Mouse (Mus musculus) gastrocnemius, postnatal 14 days (tissue): ENCODE data around the gene Kctd6. TPM values are rescaled to one million over a fixed set of nuclear protein-coding genes. Genes with fewer than 3 reads are reported as not detected.

Experiments used
- DNase-seq: peaks from one replicate; pipeline ENCODE4 v3.0.0; 2021; ENCODE audit warnings: mixed read lengths
- intact Hi-C: fragments of 180-260 bp; cut with DNase I; formaldehyde crosslinking; loops from one replicate; pipeline ENCODE4 v1.15.1; 2025; ENCODE audit warnings: low total_unique reads
- total RNA-seq, 2 experiments: library from RNA; stranded (reverse); gene quantifications; 2 replicates each; pipeline ENCODE4 v1.2.3; 2021

The Kctd6 gene
- total RNA-seq, 2 experiments from 2014 or later = 6.6 to 7.4 TPM

DNA sequence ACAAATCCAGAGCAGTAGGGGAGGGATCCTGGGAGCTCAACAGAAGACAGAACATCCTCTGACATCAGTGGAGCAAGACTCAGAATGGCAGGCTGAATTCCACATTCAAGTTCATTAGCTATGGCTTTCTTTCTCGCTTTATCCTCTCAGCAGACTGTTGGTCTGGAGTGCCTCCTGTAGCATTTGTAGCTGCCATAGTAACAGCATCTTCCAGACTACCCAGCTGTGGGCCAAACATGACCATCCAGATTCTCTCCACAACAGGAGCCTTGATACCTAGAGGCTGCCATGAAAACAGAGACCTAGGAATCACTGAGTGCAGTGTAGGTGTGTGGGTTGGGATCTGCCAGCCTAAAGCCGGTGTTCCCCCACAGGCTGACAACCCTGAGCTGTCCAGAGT lies 4.0 kb upstream of the Kctd6 start:
- intact Hi-C loops = no loop called here
- DNase-seq = no peak

DNA sequence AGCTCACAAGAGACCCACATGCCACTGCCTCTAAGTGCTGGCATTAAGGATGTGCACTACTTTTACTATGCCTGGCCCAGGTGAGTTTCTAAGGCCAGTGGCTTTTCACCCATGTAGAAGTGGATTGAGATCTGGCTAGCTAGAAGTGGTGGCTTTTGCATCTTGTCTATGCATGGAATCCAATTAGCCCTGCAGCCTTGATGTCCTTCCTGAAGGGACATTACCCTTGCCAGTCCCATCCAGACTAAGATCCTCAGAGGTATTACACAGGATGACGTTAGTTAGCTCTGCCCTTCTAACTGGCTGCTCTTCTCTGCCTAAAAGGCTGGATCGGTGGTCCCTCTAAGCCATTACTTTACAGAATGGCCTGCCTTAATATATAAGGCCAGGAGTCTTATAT lies 944 bp upstream of the Kctd6 start:
- intact Hi-C loops = no loop called here
- DNase-seq = no peak

DNA sequence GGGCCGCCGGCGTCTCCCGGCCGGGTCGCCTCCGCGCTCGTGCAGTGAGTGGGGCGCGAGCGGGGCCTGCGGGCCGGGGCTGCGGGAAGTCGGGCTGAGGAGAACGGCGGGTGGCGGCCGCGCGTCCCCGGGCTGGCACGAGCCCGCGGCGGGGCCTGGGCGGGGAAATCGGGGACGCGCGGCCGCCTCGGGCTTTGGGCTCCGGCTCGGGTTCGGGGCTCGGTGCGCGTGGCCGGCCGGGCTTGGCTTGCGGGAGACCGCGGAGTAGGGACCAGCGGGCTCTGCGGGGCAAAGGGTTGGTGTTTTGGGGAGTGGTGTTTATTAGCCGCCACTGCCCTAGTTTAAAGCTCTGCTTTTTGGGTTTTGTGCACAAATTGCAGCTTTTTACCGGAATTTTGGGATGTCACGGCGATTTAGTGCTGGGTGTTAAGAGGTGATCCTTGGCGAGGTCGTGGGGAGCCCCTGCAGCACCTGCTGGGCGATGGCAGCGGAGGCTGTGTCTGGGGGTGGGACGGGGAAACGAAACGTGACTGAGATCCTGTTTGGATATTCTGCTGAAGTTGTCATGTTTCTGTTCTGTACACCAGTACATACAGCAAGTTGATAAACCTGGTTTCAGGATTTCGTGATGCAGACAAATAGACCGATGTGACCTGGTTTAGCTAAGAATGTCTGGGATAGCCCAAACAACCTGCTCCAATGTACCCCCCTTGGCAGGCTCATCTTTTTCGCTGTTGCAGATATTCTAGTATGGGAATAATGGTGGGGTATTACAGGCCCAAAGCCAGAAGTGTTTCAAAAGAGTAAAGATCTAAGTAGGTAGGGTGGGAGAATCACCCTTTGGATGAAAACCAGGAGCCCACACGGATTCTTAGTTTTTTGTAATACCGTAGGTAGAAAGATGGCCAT lies 613 bp downstream of the Kctd6 start:
- intact Hi-C loops = no loop called here
- DNase-seq = peak; percentile 81

DNA sequence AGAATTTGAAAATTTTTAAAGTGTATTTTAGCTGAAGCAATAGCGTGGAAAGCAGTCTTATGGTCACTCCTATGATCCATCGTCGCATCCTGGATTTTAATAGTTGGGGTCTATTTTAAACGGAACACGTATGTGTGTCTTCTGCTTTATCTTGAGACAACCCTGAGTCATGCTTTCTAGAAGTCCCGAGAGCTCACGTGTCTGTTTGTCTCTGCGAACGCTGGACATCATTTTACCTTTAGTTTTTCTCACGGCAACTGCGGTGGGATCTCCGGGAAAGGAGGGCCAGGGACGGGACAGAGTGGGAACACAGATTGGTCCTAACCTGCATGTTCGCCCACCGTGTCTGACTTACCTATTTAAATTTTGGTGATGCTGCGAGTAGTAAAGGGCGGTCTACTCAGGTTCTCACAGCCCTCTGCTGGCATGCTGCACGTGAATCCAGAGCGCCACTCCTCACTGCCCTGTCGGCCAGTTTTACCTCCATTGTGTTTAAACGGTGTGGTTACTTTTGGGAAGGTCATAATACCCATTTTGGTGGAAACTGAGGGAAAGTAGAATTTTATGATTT lies 1.4 kb downstream of the Kctd6 start:
- no peak for DNase-seq
- intact Hi-C loops = no loop called here

DNA sequence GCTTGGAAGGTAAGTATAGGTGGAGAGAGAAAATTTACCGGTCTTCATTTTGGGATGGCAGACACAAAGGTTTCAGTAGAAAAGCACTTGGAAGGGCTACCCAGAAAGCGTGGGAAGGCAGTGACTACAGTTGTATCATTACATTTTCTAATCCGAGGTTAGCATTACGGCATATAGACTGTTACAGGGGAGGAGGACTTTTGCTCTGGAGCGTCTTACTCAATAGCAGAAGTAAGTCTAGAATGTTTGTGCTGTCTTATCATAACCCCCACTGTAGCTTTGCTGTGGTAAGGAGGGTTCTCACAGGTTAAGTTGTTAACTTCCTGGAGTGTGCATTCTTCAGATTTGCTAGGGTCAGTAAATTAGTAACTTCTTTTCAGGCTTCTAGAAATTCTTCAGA lies 2.2 kb downstream of the Kctd6 start:
- no peak for DNase-seq
- intact Hi-C loops = no loop called here

DNA sequence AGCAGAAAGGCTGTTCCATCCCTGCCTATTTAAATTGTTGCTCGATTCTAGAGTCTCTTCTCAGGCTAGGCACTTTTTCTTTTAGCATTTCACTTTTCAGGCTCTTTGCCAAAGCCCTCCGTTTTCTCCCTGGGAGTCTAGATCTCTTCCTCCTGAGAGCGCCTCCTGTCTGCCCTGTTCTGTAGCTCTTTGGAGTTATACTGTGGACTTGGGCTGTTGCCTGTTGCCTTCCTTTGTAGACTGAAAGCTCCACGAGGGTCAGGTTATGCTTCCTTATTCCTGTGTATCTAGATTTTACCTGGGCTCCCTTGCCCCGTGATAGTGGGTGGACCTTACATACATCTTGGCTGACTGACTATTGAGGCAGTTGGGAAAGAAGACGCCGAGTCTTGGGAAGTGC lies 4.3 kb downstream of the Kctd6 start:
- DNase-seq = no peak
- intact Hi-C loops = no loop called here

DNA sequence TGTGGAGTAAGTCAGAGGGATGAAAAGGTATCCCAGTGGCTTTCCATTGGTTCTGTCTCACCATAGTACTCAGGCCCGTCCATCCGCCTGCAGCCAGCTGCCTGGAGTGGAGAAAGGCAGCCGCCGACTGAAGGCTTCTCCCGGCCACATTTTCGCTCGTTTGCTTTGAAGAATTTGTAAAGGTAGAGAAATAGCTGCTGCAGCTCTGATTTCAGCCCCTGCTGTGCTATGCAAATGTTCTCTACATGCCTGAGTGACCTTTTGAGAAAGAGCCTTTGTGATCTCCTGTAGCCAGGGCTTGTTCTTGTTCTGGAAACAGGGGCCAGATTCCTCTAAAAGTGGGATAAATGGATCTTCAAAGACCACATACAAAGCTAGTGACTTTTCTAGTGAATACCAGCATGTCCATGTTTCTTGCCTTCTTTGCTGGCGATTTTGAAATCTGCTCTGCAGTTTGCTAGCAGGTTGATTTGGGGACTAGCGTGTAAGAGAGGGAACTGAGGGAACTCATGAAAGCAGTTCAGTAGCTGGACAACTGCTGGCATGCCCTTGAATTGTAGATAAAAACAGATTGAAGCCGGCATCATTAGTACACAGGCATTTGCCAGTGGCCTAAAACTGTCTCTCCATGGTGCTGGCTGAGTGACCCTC lies 4.9 kb downstream of the Kctd6 start:
- DNase-seq = no peak
- intact Hi-C loops = no loop called here

DNA sequence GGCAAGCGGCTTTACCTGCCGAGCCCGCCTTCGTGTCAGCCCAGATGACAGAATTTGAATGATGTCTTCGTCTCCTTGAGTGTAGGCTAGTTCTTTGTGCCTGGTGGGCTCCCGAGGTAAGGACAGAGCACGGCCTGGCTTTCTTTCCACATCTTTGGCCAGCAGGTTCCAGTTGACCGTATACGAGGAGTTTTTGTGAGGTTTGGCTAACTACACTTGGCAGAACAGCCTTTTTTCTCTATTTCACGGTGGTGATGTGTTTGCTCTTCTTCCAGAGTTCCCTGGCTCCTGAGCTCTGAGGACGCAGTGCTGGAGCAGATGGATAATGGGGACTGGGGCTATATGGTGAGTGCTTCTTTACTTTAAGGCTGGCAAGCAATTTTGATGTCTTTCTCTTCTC lies 5.9 kb downstream of the Kctd6 start:
- intact Hi-C loops = no loop called here
- DNase-seq = no peak

DNA sequence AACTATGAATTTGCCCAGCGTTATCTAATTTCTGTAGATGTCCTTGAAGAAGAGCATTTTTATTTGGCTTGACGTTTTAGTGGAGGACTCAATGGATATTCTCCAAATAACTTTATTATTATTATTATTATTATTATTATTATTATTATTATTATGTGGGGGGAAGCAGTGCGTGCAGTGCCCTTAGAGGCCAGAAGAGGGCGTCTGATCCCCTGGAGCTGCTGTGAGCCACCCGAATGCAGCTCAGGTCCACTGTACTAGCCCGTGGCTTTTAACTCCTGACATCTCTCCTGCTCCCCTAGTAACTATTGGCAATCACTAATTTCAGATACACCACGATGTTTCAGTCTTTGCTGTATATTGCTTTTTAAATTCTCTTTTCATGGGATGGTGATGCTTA lies 6.4 kb downstream of the Kctd6 start:
- intact Hi-C loops = no loop called here

DNA sequence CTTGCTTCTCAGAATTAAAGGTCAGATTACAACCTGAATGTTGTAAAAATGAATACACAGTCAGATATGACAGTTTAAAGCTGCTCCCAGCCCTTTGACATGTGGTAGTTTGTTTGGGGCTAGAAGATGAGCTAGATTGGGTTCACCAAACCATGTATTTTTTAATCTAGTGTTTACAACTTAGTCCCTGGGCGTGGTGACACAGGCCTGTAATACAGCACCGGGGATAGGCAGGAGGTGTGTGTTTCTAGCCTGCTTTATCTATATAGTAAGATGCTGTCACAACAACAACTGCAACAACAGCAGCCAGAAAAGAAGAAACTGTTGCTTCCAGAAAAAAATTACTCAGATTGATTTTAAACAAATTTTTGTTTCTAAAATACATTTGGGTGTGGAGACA lies 7.0 kb downstream of the Kctd6 start:
- no peak for DNase-seq
- intact Hi-C loops = no loop called here

More for the DNA sequence above, 6.4 kb downstream of the Kctd6 start:
- DNase-seq = no peak

DNA sequence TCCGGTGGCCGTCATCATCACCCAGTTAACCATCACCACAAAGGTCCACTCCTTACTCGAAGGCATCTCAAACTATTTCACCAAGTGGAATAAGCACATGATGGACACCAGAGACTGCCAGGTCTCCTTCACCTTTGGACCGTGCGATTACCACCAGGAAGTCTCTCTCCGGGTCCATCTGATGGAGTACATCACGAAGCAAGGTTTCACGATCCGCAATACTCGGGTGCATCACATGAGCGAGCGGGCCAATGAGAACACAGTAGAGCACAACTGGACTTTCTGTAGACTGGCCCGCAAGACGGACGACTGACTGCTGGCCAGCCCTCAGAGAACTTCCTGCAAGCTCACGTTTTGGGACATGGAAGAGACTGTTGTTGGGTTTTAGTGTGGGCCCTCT lies 8.6 kb downstream of the Kctd6 start:
- intact Hi-C loops = no loop called here
- DNase-seq = no peak

DNA sequence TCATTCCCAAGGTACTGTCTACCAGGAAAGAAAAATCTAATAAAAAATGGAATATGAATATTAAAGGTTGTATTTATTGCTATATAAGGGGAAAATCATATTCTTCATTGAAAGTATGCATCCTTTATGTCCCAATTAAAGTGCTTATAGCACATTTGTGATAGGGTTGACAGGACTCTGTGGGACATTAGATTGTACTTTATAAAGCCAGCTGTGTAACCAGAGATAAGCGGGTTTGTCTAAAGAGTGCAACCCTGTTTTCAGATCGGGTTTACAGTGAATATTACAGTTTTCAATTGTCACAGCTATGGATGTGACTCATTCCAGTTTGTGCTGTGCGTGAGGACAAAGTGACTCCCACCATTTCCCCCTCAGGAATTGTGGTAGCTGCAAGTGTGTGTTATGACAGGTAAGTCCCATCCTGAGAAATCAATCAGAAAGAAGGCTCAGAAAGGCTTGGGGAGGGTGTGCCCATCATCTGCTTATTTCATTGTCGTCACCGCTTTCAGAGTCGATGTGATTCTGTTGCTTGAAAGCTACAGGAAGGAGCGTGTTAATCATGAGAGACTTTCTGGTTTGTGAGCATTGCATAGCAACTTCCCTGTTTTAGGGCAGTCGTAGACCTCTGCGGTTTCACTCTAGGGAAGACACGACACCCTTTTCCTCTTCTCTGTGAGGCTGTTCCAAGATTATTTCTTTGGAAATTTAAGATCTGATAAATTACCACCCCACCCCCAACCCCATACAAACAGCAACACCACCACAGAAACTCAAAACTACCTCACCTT lies 9.8 kb downstream of the Kctd6 start:
- DNase-seq = no peak
- intact Hi-C loops = no loop called here

DNA sequence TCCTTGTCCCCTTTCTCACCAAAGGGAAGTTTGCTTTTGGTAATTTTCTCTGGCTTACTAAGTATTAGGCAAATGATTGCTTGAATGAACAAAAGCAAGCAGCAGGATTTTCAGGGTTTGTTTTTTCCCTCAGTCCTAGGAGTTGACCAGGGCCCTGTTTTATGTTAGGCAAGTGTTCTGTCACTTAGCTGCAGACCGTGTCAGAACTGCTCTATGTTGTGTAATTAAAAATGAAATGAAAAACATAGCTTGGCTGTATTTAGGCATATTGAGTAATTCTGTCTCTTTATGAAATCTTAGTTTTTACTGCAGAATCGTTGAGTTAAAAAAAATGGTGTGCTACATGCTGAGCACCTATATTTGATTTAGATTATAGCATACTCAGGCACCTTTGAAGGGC lies 10.9 kb downstream of the Kctd6 start:
- intact Hi-C loops = no loop called here

DNA sequence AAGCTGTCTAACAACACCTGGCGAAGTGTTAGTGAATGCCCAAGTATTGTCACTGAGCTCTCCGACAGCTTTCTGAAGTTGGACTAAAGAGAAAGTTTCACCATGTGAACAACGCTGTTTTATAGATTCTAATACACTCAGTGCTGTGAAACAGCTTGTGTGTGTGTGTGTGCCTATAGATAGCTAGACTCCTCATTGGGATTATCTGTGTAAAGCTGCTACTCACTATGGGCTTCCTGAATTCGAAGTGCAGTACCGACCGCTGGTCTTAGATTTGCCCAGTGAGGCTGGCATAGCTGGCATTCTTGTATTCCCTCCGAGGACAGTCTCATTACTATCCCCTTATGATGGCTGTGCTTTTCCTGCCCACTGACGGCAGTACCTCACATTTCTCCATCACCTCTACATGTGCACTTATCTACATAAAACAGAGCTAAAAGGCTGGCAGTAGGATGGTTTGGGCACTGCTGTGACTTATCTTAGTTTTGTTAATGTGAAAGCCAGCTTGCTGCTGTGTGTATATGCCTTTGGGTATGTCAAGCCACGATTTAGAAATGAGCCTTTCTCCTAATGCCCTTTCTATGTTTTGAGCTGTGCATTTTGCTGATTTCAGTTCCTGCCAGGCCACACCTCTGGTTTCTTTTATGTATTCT lies 15.6 kb downstream of the Kctd6 start:
- intact Hi-C loops = no loop called here
- no peak for DNase-seq

More for the DNA sequence above, 10.9 kb downstream of the Kctd6 start:
- DNase-seq = no peak

DNA sequence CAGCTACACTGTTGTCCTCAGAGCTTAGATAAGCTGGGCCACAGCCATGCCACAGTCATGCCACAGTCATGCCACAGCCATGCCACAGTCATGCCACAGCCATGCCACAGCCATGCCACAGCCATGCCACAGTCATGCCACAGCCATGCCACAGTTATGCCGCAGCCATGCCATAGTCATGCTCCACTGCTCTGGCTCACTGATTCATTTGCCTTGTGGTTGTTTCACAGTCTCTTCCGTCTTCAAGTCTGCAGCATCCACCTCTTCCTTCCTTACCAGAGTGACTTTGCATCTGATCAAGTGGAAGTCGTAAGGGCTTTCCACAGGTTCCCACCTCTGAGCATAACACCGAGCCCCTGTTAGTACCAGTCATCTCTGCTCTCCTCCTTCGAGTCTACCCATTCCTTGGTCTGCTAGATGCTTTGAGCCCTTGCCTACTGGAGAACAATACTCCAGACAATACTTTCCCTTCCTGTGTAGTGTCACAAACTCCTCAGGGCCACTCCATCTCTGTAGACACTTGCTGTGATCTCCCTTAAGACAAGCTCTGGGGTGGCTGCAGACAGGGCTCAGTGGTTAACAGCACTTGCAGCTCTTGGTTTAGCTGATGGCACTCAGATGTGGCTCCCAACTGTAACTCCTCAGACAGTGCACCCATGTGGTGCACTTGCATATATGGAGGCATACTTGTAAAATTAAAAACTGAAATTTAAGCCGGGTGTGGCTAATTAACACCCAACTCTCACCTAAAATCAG lies 18.4 kb downstream of the Kctd6 start:
- no peak for DNase-seq
- intact Hi-C loops = no loop called here

DNA sequence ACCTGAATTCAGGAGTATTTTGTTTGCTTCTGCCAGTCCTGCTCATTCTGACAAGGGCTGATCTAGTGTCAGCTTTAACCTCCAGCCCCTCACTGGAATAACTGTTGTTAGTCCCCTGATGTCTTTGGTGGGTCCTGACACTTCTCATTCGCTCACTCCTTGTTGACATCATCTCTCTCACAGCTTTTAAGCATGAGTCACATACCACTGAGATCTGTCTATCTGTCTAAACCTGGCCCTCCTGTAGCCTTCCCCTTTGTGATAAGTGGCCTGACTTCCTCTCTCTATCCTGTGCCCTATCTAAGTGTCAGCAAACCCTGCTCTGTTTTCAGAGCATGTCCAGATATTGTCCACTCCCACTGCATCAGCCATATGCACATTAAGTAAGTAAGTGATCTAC lies 19.3 kb downstream of the Kctd6 start:
- intact Hi-C loops = no loop called here
- DNase-seq = no peak

DNA sequence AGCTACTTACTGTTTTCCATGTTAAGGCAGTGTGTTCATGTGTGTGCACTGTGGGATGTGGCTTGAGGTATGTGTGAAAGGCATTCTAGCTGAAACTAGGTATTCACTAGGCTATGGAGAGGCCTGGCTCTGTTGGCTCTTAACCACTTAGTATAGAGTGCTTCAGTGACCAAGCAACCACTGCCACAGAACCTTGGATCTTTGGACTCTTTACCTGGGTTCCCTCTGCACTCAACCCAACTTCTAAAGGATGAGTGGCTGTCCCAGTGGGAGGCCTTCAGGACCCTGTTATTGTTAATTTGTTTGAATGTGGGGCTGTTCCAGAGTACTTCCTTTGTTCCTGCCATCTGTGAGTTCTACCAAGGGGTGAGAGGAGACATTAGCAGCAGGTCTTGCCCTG lies 27.9 kb downstream of the Kctd6 start:
- DNase-seq = no peak
- intact Hi-C loops = loop anchor here (10.0 kb wide), 1 partner anchor 103 kb away; no protein-coding TSS in a partner anchor

DNA sequence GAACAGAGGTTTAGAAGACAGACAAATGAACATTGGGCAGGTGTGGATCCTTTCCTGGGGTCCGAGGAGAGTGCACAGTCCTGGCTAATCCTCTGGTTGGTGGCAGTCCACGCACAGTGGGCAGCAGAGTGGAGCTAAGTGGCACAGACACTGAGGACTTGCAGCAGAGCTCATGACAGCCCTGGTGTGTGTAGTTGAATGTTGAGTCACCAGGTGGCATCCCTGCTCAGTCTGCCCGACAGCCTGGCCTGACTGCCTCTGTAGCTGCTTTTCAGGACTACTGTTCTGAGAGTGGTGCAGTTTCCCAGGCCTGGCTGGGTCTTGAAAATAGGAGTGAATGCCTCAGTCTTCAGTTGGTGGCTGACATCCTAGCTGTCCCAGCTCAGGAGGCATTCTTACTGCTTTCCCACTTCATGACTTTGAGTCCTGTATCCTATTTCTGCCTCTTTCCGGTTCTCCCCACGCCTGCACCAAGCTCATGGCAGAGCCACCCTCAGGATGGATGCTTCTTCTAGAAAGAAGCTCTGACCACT lies 28.5 kb downstream of the Kctd6 start:
- no peak for DNase-seq
- intact Hi-C loops = loop anchor here (10.0 kb wide), 1 partner anchor 102 kb away; no protein-coding TSS in a partner anchor
